Mouse (Mus musculus) forebrain, embryonic 12.5 days (tissue): Measurements from ENCODE around the gene Secisbp2. TPM values are rescaled to one million over a fixed set of nuclear protein-coding genes. Genes with fewer than 3 reads are reported as not detected.
"Not testable (repeated sequence)": the region's sequence is repeated elsewhere in the genome, so short reads cannot be mapped to it uniquely, and the experiment has no call there.

Source experiments
- ATAC-seq: fragments of 200-750 bp; cut with Nextera tagmentation; 2 replicates; pipeline ENCODE4 v1.8.0; 2017; ENCODE audit warnings: moderate TSS enrichment; ENCODE audit not compliant: low FRiP score
- H3K27ac ChIP-seq: fragments of 300-500 bp; sonication (generic); 2 replicates; pipeline ENCODE4 v1.5.1; 2016; ENCODE audit warnings: mild to moderate bottlenecking
- H3K27me3 ChIP-seq: fragments of 300-500 bp; sonication (generic); 2 replicates; pipeline ENCODE4 v1.6.1; 2016; ENCODE audit warnings: mild to moderate bottlenecking
- H3K36me3 ChIP-seq: fragments of 300-500 bp; sonication (generic); replicated peaks from 2 replicates; pipeline ENCODE4 v1.6.1; 2016; ENCODE audit warnings: mild to moderate bottlenecking
- H3K4me1 ChIP-seq: fragments of 300-500 bp; sonication (generic); 2 replicates; pipeline ENCODE4 v1.6.1; 2016
- H3K4me2 ChIP-seq: fragments of 300-500 bp; sonication (generic); 2 replicates; pipeline ENCODE4 v1.6.1; 2016; ENCODE audit warnings: mild to moderate bottlenecking, moderate library complexity
- H3K4me3 ChIP-seq: fragments of 300-500 bp; sonication (generic); replicated peaks from 2 replicates; pipeline ENCODE4 v1.5.1; 2016; ENCODE audit warnings: mild to moderate bottlenecking
- H3K9ac ChIP-seq: fragments of 300-500 bp; sonication (generic); 2 replicates; pipeline ENCODE4 v1.6.1; 2016; ENCODE audit warnings: mild to moderate bottlenecking
- H3K9me3 ChIP-seq: fragments of 300-500 bp; sonication (generic); 2 replicates; pipeline ENCODE4 v1.6.1; 2016
- WGBS: fragments of 180-500 bp; shearing (Covaris S2); methylation state at CpG from one replicate; pipeline ENCODE4 v1.1.7; 2016; 5-methylcytosine and 5-hydroxymethylcytosine counted together
- polyA plus RNA-seq: library from polyadenylated mRNA; unstranded; fragments of >200 nt; fragmentation: Nextera tagmentation; extraction: Ambion mirVana; gene quantifications from 2 replicates; pipeline ENCODE4 v1.2.1, GENCODE M21; 2016

The Secisbp2 gene
- polyA plus RNA-seq, 1 experiment from 2014 or later, result 34.5 TPM

GRCm38 (mm10) chr13:51622626-51623025 is 28.9 kb upstream of the Secisbp2 start:
- ATAC-seq, result no peak
- H3K36me3 ChIP-seq, result no peaks in the 10 kb centered on the region
- 89% methylated on average over 5 of the region's 5 CpGs for WGBS

GRCm38 (mm10) chr13:51623678-51624077 is 27.8 kb upstream of the Secisbp2 start:
- H3K4me3 ChIP-seq, result no peak overlapping the region
- no peaks in the 10 kb centered on the region for H3K27me3 ChIP-seq
- no peaks in the 10 kb centered on the region for H3K36me3 ChIP-seq
- H3K4me2 ChIP-seq, result no peak overlapping the region
- H3K9ac ChIP-seq, result no peak overlapping the region
- 82% methylated on average over 2 of the region's 2 CpGs for WGBS
- H3K4me1 ChIP-seq, result no peaks in the 10 kb centered on the region
- no peak overlapping the region for H3K27ac ChIP-seq
- no peak for ATAC-seq
- no peaks in the 10 kb centered on the region for H3K9me3 ChIP-seq

More at GRCm38 (mm10) chr13:51622626-51623025, 28.9 kb upstream of the Secisbp2 start:
- no peaks in the 10 kb centered on the region for H3K27me3 ChIP-seq
- H3K9me3 ChIP-seq, result no peaks in the 10 kb centered on the region
- H3K27ac ChIP-seq, result no peak overlapping the region
- H3K9ac ChIP-seq, result no peak overlapping the region
- peaks cover 8% of the 10 kb centered on the region; the same call in 1 of the 2 replicates for H3K4me1 ChIP-seq
- H3K4me2 ChIP-seq, result no peak overlapping the region
- H3K4me3 ChIP-seq, result no peak overlapping the region

- Histone ChIP-seq H3K9me3 (no peaks in the 10 kb centered on the region), H3K4me3 (no peak overlapping the region), H3K27me3 (no peaks in the 10 kb centered on the region), H3K4me2 (no peak overlapping the region), H3K9ac (no peak overlapping the region), H3K27ac (no peak overlapping the region), H3K4me1 (no peaks in the 10 kb centered on the region), H3K36me3 (no peaks in the 10 kb centered on the region)
- WGBS, result 79% methylated on average over 6 of the region's 6 CpGs
- no peak for ATAC-seq
Measured at GRCm38 (mm10) chr13:51628273-51628848, 23.1 kb upstream of the Secisbp2 start.

GRCm38 (mm10) chr13:51631354-51631992 is 20.0 kb upstream of the Secisbp2 start:
- Histone ChIP-seq H3K9ac (no peak overlapping the region), H3K36me3 (no peaks in the 10 kb centered on the region), H3K27ac (no peak overlapping the region), H3K27me3 (no peaks in the 10 kb centered on the region), H3K4me2 (no peak overlapping the region), H3K4me1 (no peaks in the 10 kb centered on the region), H3K4me3 (no peak overlapping the region), H3K9me3 (no peaks in the 10 kb centered on the region)
- 83% methylated on average over 15 of the region's 15 CpGs for WGBS
- ATAC-seq, result no peak

GRCm38 (mm10) chr13:51632560-51633218 is 18.8 kb upstream of the Secisbp2 start:
- no peak overlapping the region for H3K4me2 ChIP-seq
- H3K9ac ChIP-seq, result no peak overlapping the region
- no peak overlapping the region for H3K27ac ChIP-seq
- no peaks in the 10 kb centered on the region for H3K9me3 ChIP-seq
- no peak for ATAC-seq
- H3K4me3 ChIP-seq, result no peak overlapping the region
- H3K36me3 ChIP-seq, result no peaks in the 10 kb centered on the region
- 90% methylated on average over 5 of the region's 5 CpGs for WGBS
- H3K27me3 ChIP-seq, result no peaks in the 10 kb centered on the region
- no peaks in the 10 kb centered on the region for H3K4me1 ChIP-seq

GRCm38 (mm10) chr13:51635384-51635783 is 16.1 kb upstream of the Secisbp2 start:
- not testable (repeated sequence) for H3K27me3 ChIP-seq, H3K4me2 ChIP-seq, H3K27ac ChIP-seq, H3K9ac ChIP-seq, H3K9me3 ChIP-seq, H3K4me3 ChIP-seq, H3K4me1 ChIP-seq, H3K36me3 ChIP-seq, ATAC-seq
- 84% methylated on average over 5 of the region's 9 CpGs for WGBS

- no peaks in the 10 kb centered on the region for H3K4me1 ChIP-seq
- ATAC-seq, result no peak
- no peak overlapping the region for H3K4me3 ChIP-seq
- no peak overlapping the region for H3K27ac ChIP-seq
- H3K36me3 ChIP-seq, result no peaks in the 10 kb centered on the region
- no peak overlapping the region for H3K9ac ChIP-seq
- H3K9me3 ChIP-seq, result no peaks in the 10 kb centered on the region
- H3K4me2 ChIP-seq, result no peak overlapping the region
- H3K27me3 ChIP-seq, result 0 out of 2 replicates have a peak, but pooled peaks cover 2% of the 10 kb centered on the region
- 87% methylated on average over 4 of the region's 4 CpGs for WGBS
Measured at GRCm38 (mm10) chr13:51638958-51639357, 12.5 kb upstream of the Secisbp2 start.

GRCm38 (mm10) chr13:51641424-51641823 is 10.1 kb upstream of the Secisbp2 start:
- Histone ChIP-seq H3K27me3 (0 out of 2 replicates have a peak, but pooled peaks cover 2% of the 10 kb centered on the region), H3K27ac (no peak overlapping the region), H3K36me3 (no peaks in the 10 kb centered on the region), H3K4me2 (no peak overlapping the region), H3K9me3 (no peaks in the 10 kb centered on the region), H3K4me3 (no peak overlapping the region), H3K4me1 (peaks cover 7% of the 10 kb centered on the region; the same call in 1 of the 2 replicates), H3K9ac (no peak overlapping the region)
- no peak for ATAC-seq
- WGBS, result 83% methylated on average over 3 of the region's 3 CpGs

GRCm38 (mm10) chr13:51642171-51642778 is 9.2 kb upstream of the Secisbp2 start:
- ATAC-seq, result no peak
- no peak overlapping the region for H3K9ac ChIP-seq
- H3K4me3 ChIP-seq, result no peak overlapping the region
- no peak overlapping the region for H3K4me2 ChIP-seq
- peaks cover 15% of the 10 kb centered on the region for H3K4me1 ChIP-seq
- H3K27ac ChIP-seq, result no peak overlapping the region
- H3K27me3 ChIP-seq, result 0 out of 2 replicates have a peak, but pooled peaks cover 2% of the 10 kb centered on the region
- no peaks in the 10 kb centered on the region for H3K36me3 ChIP-seq
- 41% methylated on average over 11 of the region's 11 CpGs for WGBS
- no peaks in the 10 kb centered on the region for H3K9me3 ChIP-seq

- H3K9me3 ChIP-seq, result no peaks in the 10 kb centered on the region
- peaks cover 27% of the 10 kb centered on the region for H3K4me1 ChIP-seq
- H3K27ac ChIP-seq, result peak overlapping the region; percentile 51; the same call in 1 of the 2 replicates
- peak; percentile 40 for ATAC-seq
- H3K9ac ChIP-seq, result peak overlapping the region; percentile 51
- peak overlapping the region; percentile 81 for H3K4me3 ChIP-seq
- H3K4me2 ChIP-seq, result peak overlapping the region; percentile 67
- H3K27me3 ChIP-seq, result 0 out of 2 replicates have a peak, but pooled peaks cover 2% of the 10 kb centered on the region
- 46% methylated on average over 20 of the region's 20 CpGs for WGBS
- H3K36me3 ChIP-seq, result no peaks in the 10 kb centered on the region
Measured at GRCm38 (mm10) chr13:51643924-51644828, 7.3 kb upstream of the Secisbp2 start.

- peaks cover 27% of the 10 kb centered on the region for H3K4me1 ChIP-seq
- ATAC-seq, result peak; percentile 98
- under 1% methylated on average over 83 of the region's 83 CpGs for WGBS
- peak within 1 kb of the TSS; percentile 81 for H3K4me3 ChIP-seq
- peak within 1 kb of the TSS; percentile 67 for H3K4me2 ChIP-seq
- no peaks in the 10 kb centered on the region for H3K36me3 ChIP-seq
- no peaks in the 10 kb centered on the region for H3K9me3 ChIP-seq
- peak within 1 kb of the TSS; percentile 84 for H3K9ac ChIP-seq
- H3K27me3 ChIP-seq, result 0 out of 2 replicates have a peak, but pooled peaks cover 2% of the 10 kb centered on the region
- peak within 1 kb of the TSS; percentile 74 for H3K27ac ChIP-seq
Measured at GRCm38 (mm10) chr13:51644829-51645789, 6.4 kb upstream of the Secisbp2 start, which contains the start of gene Cks2. Cks2 (plus strand) TSS chr13:51645232.
